Mouse (Mus musculus): Measurements from ENCODE around the gene Zpr1.

Gene Zpr1

GRCm38 (mm10) chr9:46328572-46329249, 55.8 kb downstream of the Zpr1 start:
- in situ Hi-C loops (cut with MboI, MseI): no loop called here

GRCm38 (mm10) chr9:46329250-46329648, 56.4 kb downstream of the Zpr1 start:
- in situ Hi-C loops (cut with MboI, MseI): no loop called here

GRCm38 (mm10) chr9:46329801-46330585, 57.1 kb downstream of the Zpr1 start:
- in situ Hi-C loops (cut with MboI, MseI): no loop called here

GRCm38 (mm10) chr9:46330586-46330895, 57.7 kb downstream of the Zpr1 start:
- in situ Hi-C loops (cut with MboI, MseI): no loop called here

GRCm38 (mm10) chr9:46331301-46331700, 58.4 kb downstream of the Zpr1 start:
- in situ Hi-C loops (cut with MboI, MseI): no loop called here

Measured in regulatory T cell (primary cell).